Mouse (Mus musculus): ENCODE data around the gene 1700018B08Rik.

- no peak for TF ChIP-seq CTCF (IDR thresholded peaks at IDR 0.05; ENCODE audit: low read depth, low read length)
- TF ChIP-seq POLR2A (IDR thresholded peaks at IDR 0.05; ENCODE audit: insufficient read depth, low read length): no peak
Measured at GRCm38 (mm10) chr8:121550056-121550455, 5.9 kb upstream of the 1700018B08Rik start.
